Mouse (Mus musculus) adrenal gland, adult 8-10 months (tissue): ENCODE measurements around the gene 0610010F05Rik. TPM values are rescaled to one million over a fixed set of nuclear protein-coding genes. Genes with fewer than 3 reads are reported as not detected.
A peak's percentile ranks its signal among the peaks of the same experiment; 100 is the strongest.
"Not testable (repeated sequence)": the region's sequence is repeated elsewhere in the genome, so short reads cannot be mapped to it uniquely, and the experiment has no call there.

Source experiments
- DNase-seq: peaks from one replicate; pipeline ENCODE4 v3.0.0; 2022
- total RNA-seq, 4 experiments: library from RNA; stranded (reverse); gene quantifications; 2 replicates each; pipeline ENCODE4 v1.2.4; 2022

The 0610010F05Rik gene
- 10 to 100 TPM; 13.6 to 17.6 (median 16.3) TPM for total RNA-seq

DNA sequence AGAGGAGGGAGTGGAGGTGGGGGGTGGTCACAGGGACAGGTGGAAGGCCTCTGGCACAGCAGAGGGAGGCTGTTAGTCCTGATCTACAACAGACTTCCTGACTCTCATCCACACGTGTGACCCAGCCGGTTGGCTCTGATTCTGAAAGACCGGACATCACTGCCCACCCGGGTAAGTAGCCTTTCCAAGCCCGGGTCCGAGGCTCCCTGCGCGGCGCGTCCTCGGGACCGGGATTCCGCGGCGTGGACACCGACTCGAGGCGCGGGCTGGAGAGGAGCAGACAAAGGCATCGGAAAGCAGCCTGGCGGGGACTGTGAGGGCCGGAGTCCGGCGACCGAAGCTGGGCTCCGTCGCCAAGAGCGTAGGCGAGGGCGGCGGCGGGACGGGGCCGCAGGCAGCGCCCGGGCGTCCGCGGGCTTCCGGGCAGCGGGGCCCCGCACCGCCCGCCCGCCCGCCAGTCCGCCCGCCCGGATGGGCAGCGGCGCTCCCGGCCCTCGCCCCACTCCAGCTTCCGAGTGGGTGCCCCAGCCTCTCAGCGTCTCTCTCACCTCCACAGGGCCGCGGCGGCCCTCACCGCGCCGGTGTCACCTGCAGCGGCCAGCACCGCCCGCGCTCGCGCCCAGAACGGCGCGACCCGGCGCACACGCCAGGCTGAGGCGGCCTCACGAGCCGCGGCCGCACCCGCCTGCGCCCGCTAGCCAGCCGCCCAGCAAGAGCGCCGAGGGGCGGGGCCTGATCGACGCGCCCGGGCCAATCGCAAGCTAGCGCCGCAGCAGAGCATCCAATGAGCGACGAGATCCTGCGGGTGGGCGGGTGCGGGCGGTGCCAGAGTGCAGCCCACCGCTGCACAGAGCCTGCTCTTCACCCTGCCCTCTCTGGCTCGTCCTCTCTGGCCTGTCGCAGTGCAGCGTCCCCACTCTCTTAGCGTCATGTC lies at the start of gene 0610010F05Rik:
0610010F05Rik (minus strand) TSS at position 695 of the 934 bp plus-strand sequence.
- DNase-seq, result peak; percentile 73

GRCm38 (mm10) chr11:23682561-23682960 lies 49.1 kb upstream of the 0610010F05Rik start:
- no peak for DNase-seq

DNA sequence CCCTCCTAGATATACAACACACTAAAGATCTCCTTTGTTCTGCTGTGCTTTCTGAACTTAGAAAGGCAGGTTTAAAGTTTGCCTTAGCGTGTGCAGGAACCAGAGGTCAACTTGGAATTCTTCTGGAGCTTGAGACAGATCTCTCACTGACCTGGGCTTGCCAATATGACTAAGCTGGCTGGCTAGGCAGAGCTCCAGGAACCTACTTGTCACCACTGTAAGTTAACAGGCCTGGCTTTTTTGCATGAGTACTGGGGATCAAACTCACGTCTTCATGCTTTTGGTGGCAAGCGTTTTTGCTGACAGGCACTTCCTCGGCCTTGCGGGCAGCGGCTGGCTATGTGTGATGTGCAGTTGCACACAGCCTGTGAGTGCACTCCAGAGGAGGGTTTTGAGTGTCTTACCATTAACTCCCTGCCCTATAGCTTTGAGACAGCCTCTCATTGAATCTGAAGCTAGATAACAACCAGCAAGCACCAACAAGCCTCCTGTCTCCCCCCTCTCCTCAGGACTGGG lies 47.1 kb upstream of the 0610010F05Rik start:
- no peak for DNase-seq

DNA sequence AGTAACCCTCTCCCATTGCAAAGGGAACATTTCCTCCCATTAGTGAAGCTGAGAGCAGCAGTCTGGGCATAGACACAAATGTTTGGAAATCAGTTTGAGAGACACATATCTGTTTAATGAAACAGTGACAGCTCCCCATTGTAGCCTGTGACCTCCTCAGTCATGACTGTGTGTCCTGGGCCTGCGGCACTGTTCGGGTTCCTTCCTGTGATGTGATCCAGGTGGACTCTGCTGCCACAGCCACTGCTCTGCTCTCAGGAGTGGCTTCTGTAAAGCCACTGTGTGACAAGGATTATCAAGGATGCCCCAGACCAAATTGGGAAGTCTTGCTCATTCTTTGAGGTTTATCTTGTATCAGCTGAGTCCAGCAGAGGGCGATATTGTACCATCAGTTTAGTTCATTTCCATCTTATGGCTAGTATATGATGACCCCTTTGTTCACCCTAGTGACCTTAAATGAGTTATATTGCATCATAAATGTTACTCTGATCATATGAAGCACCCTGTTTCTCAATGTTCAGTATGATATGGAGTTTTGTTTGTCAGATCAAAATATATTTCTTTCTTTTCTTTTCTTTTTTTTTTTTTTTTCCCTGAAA lies 45.7 kb upstream of the 0610010F05Rik start:
- DNase-seq, result no peak

DNA sequence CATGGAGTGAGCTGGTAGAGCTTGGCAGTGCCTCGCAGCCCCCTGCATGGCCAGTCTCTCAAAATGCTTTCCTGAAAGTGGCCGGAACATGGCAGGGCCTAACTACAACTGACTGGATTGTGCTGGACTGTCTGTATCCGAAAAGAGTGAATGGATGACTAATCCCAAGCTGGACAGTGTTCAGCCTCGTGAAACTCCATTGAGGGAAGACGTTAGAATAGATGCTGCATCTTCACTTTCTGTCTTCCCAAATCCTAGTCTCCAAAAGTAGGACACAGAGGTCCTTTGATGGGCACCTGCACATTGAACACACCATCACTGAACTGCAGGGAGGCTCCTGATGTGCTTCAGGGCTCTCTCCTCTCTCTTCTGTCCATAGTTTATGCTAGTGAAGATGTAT lies 42.7 kb upstream of the 0610010F05Rik start:
- DNase-seq, result no peak

DNA sequence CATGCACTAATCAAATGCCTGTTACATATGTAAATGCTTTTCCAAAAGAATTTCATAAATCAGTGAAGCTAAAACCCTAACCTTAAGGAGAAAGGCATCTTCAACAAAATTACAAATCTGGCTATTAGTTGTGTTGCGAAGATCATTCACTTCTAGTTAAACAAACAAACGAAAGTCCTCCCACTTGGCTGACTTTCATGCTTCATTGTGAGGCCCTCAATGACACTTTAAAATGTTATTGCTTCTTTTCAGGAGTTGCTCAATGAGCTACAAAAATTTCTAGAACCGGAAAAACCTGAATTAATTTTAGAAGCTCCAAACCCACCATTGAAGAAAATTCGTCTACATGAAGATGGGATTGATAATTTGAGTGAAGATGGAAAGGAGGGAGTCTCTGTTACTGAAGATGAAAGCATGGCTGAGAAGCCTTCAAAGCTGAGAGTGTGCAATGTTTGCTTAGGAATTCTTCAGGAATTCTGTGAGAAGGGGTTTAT lies 38.9 kb upstream of the 0610010F05Rik start:
- DNase-seq, result no peak

DNA sequence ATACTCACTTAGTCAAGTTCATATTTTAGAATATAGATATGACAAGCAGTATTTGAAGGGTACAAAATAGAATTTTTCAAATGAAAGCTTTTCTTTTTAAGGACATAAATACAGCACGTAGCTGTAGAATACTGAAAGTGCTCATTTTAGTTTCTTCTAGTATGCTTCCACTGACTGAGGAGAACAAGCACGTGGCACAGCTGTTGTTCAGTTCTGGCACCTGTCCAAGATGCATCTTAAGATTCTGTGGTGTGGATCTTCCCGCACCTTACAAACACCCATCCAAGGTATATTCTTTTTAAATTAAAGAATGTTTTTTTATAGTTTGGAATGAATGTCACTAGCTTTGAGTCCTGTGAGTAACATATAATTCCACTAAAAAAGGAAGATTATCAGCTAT lies 33.7 kb upstream of the 0610010F05Rik start:
- DNase-seq, result no peak

- DNase-seq, result no peak
Measured at GRCm38 (mm10) chr11:23666526-23666925, 33.1 kb upstream of the 0610010F05Rik start.

GRCm38 (mm10) chr11:23665798-23666501 lies 32.5 kb upstream of the 0610010F05Rik start, which contains the start of gene Pex13:
TSS of gene Pex13 (minus strand) at chr11:23665959.
- peak; percentile 90 for DNase-seq

DNA sequence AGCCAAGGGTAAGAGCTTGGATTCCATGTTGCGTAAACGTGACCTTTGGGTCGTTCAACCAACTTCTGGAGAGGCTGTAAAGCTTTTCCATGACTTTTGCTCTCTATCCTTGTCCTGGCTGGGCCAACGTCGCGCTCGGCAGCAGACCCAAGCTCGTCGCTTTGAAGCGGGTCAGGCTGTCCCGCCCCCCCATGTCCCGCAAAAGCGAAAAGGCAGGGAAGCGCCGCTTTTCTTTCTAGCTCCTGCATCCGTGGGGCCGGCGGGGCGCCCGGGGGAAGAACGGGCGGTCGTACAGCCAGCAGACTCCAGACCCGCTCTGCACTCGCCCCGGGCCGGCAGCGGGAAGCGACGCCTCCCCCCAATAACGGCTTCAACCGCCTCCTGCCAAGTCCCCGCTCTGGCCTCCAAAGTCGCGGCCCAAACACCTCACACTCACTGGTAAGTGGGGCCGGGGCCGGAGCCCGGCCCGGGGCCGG lies 31.9 kb upstream of the 0610010F05Rik start, which contains the start of gene Pus10:
Pus10 (plus strand) TSS at position 364 of the 476 bp plus-strand sequence.
- peak; percentile 56 for DNase-seq

- DNase-seq, result no peak
Measured at GRCm38 (mm10) chr11:23664232-23664631, 30.8 kb upstream of the 0610010F05Rik start.

DNA sequence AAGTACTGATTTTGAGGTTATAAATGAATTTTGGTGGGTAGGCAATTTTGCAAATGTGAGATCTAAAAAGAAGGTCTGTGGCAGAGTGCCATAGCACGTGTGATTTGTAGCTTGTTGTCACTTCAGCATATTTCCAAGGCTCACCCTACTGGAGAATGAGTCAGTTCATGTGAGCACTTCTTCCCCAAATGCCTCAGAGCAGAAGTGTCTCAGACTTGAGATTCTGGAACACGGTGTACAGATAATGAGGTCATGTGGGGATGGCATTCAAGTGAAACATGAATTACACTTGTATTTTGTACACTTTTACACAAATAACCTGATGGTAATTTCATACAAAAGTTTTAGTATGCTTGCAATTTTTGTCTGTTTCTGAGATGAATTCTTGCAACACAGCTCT lies 24.4 kb upstream of the 0610010F05Rik start:
- DNase-seq, result peak; percentile 28

DNA sequence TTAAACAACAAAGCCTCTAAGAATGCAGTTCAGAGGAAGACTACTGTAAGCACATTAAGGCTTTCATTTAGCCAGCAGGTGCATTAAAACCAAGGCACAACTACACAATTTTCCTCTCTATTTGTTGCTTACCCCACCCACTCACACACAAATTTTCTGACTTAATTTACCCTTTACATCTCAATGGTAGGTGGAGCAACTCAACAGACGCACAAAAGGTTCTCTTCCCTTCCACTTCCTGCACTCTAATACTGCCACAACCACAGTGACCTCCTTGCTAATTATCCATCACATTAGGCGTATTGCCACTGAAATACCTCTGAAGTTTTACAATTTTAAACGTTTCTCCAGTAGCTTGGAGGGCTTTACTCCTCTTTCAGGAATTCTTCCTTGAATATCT lies 20.2 kb upstream of the 0610010F05Rik start:
- DNase-seq, result no peak

GRCm38 (mm10) chr11:23647835-23648234 lies 14.4 kb upstream of the 0610010F05Rik start:
- no peak for DNase-seq

GRCm38 (mm10) chr11:23647431-23647830 lies 14.0 kb upstream of the 0610010F05Rik start:
- DNase-seq, result no peak

GRCm38 (mm10) chr11:23634573-23634972 lies 1.1 kb upstream of the 0610010F05Rik start:
- DNase-seq, result no peak

DNA sequence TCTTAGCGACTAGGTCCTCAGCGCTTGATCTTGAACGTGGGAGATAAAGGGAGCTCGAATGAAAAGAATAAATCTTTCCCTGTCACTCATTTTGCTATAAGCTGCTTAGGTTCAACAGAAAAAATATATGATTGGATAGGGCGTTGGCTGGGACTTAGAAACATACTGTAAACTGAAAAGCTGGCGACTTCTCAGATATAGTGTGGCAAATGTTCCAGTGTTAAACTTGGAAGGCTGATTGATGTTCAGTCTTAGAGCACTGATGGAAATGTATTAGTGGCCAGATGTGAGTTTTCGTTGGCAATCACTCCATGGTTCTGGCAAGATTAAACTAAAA lies 408 bp upstream of the 0610010F05Rik start:
- no peak for DNase-seq

DNA sequence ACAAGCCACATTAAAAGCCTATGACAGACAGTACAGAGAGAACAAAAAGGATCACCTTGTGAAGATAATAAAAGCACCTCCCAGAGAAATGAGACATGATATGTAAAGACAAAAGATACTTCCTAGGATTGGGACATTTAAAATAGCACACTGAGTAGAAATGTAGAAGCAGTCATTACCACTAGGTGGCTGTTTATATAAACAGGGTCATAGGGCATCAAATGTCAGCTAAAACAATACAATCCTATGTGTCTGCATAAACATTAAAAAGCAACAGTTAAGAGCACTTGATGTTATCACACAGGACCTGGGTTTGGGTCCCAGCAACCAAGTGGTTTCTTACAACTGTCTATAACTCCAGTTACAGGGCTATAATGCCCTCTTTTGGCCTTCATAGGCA lies 2.8 kb downstream of the 0610010F05Rik start:
- no peak for DNase-seq

DNA sequence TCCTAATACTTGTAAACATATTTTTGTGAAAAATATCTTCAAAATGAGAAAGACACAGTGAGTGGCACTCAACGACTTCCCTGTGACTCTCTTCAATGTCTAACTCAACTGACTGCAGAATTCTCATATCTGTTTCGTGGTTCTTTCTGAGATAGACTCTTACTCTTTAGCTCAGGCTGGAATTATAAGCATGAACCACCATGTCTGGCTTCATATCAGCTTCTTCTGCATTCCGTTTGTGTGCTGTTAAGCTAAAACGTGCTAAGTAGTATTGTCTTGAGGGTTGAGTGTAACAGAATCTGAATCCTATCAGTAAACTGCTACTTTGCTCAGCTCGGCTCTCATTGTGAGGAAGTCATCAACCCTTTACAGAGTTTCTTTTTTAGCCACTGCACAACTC lies 14.4 kb downstream of the 0610010F05Rik start:
- DNase-seq, result no peak

GRCm38 (mm10) chr11:23614546-23614945 lies 18.9 kb downstream of the 0610010F05Rik start:
- DNase-seq, result no peak

DNA sequence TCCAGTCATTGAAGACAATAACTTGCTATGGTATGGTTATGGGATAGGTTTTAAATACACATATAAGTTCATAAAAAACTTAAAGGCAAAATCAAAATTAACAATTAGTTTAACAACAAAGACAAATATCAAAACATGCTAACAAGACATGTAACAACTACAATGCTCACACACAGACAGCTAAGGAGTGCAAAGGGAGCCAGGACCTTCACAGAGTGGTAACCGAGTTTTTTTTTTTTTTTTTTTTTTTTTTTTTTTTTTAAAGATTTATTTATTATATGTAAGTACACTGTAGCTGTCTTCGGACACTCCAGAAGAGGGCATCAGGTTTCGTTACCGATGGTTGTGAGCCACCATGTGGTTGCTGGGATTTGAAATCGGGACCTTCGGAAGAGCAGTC lies 26.1 kb downstream of the 0610010F05Rik start:
- DNase-seq, result not testable (repeated sequence)

GRCm38 (mm10) chr11:23570130-23570529 lies 63.3 kb downstream of the 0610010F05Rik start:
- no peak for DNase-seq
